Mouse (Mus musculus) bone marrow, adult 2 months (tissue): ENCODE measurements around the gene Prr29.

Experiments
- CTCF ChIP-seq: fragments of 200-500 bp; IDR thresholded peaks from 2 replicates; pipeline ENCODE4 v1.5.1; 2011; ENCODE audit warnings: low read length, control low read depth; ENCODE audit not compliant: control insufficient read depth, insufficient read depth
- POLR2A ChIP-seq: fragments of 200-500 bp; IDR thresholded peaks from 2 replicates; pipeline ENCODE4 v1.6.1; 2011; ENCODE audit warnings: low read depth, mild to moderate bottlenecking, control low read depth, low read length, borderline replicate concordance; ENCODE audit not compliant: control insufficient read depth

DNA sequence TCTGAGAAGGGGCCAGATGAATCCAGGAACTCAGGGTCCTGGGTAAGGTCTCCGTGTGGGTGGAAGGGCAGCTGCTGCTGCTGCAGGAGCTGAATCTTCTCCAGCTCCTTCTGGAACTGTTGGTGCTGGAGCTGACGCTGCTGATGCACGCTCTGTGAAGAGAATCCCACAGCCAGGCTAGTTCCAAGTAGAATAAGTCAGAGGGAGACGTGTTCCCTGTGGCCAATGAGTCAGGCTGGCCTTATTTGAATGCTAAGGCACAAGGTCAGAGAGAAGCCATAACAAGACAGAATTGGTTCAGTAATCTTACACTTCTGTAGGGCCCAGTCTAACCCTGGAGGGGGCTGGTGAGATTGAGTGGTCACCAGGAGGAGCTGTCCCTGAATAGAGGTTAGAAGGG lies 44.7 kb downstream of the Prr29 start:
- TF ChIP-seq CTCF: no peak
- TF ChIP-seq POLR2A: no peak
